Mouse (Mus musculus): ENCODE results near the gene Usp20. TPM values are rescaled to one million over a fixed set of nuclear protein-coding genes. Genes with fewer than 3 reads are reported as not detected.
A peak's percentile ranks its signal among the peaks of the same experiment; 100 is the strongest.

Usp20 gene
- total and polyA plus RNA-seq, 3 experiments = 43.9 to 55.0 (median 50.8) TPM

GRCm38 (mm10) chr2:31023940-31024339, 41.9 kb downstream of the Usp20 start:
- H3K79me2 ChIP-seq (replicated peaks; ENCODE audit: control insufficient read depth, insufficient read depth, low read length) = no peaks in the 10 kb centered on the region
- TF ChIP-seq EP300 (IDR thresholded peaks at IDR 0.05; ENCODE audit: insufficient read depth, low read depth, low read length) (no peak), POLR2A (IDR thresholded peaks at IDR 0.05; ENCODE audit: insufficient read depth, low read depth, low read length) (no peak), CTCF (IDR thresholded peaks at IDR 0.05) (no peak)
- intact Hi-C loops (cut with DNase I) = loop anchor here (2.0 to 5.0 kb wide), 3 partner anchors 119 to 267 kb away; partner anchors contain the start of gene Fnbp1
- no peaks in the 10 kb centered on the region for H3K27me3 ChIP-seq (ENCODE audit: control insufficient read depth, insufficient read depth, low read length)
- WGBS = 59% methylated on average over 5 of the region's 5 CpGs
- no peak overlapping the region for H3K4me3 ChIP-seq
- no peaks in the 10 kb centered on the region for H3K4me1 ChIP-seq (ENCODE audit: control insufficient read depth, insufficient read depth, low read length)
- no peak overlapping the region for H3K27ac ChIP-seq
- H3K9ac ChIP-seq (ENCODE audit: low read depth, low read length) = no peak overlapping the region
- no peaks in the 10 kb centered on the region for H3K36me3 ChIP-seq (ENCODE audit: control insufficient read depth, insufficient read depth, low read length)
- no peak for DNase-seq

- WGBS = 27% methylated on average over 5 of the region's 5 CpGs
- no peaks in the 10 kb centered on the region for H3K36me3 ChIP-seq (ENCODE audit: control insufficient read depth, insufficient read depth, low read length)
- no peaks in the 10 kb centered on the region for H3K79me2 ChIP-seq (replicated peaks; ENCODE audit: control insufficient read depth, insufficient read depth, low read length)
- no peak overlapping the region for H3K4me3 ChIP-seq
- H3K27me3 ChIP-seq (ENCODE audit: control insufficient read depth, insufficient read depth, low read length) = no peaks in the 10 kb centered on the region
- TF ChIP-seq POLR2A (IDR thresholded peaks at IDR 0.05; ENCODE audit: insufficient read depth, low read depth, low read length) = no peak
- TF ChIP-seq EP300 (IDR thresholded peaks at IDR 0.05; ENCODE audit: insufficient read depth, low read depth, low read length) = peak; percentile 89
- no peak overlapping the region for H3K9ac ChIP-seq (ENCODE audit: low read depth, low read length)
- DNase-seq = peak; percentile 51 to 63
- H3K27ac ChIP-seq = no peak overlapping the region
- H3K4me1 ChIP-seq (ENCODE audit: control insufficient read depth, insufficient read depth, low read length) = no peaks in the 10 kb centered on the region
- intact Hi-C loops (cut with DNase I) = loop anchor here (2.0 to 5.0 kb wide), 3 partner anchors 118 to 266 kb away; partner anchors contain the start of gene Fnbp1
These were observed 42.7 kb downstream of the Usp20 start for GRCm38 (mm10) chr2:31024618-31025370.

GRCm38 (mm10) chr2:31025458-31025857, 43.4 kb downstream of the Usp20 start:
- no peak for TF ChIP-seq EP300 (IDR thresholded peaks at IDR 0.05; ENCODE audit: insufficient read depth, low read depth, low read length)
- TF ChIP-seq POLR2A (IDR thresholded peaks at IDR 0.05; ENCODE audit: insufficient read depth, low read depth, low read length) = no peak
- TF ChIP-seq CTCF (IDR thresholded peaks at IDR 0.05) = no peak
- Histone ChIP-seq H3K4me3 (no peak overlapping the region), H3K27me3 (ENCODE audit: control insufficient read depth, insufficient read depth, low read length) (no peaks in the 10 kb centered on the region), H3K9ac (ENCODE audit: low read depth, low read length) (no peak overlapping the region), H3K36me3 (ENCODE audit: control insufficient read depth, insufficient read depth, low read length) (no peaks in the 10 kb centered on the region), H3K4me1 (ENCODE audit: control insufficient read depth, insufficient read depth, low read length) (no peaks in the 10 kb centered on the region), H3K79me2 (replicated peaks; ENCODE audit: control insufficient read depth, insufficient read depth, low read length) (no peaks in the 10 kb centered on the region), H3K27ac (no peak overlapping the region)
- 39% methylated on average over 3 of the region's 3 CpGs for WGBS
- DNase-seq = no peak
- intact Hi-C loops (cut with DNase I) = loop anchor here (2.0 kb wide), 2 partner anchors 117 to 265 kb away; partner anchors contain the start of gene Fnbp1

GRCm38 (mm10) chr2:31026642-31027041, 44.6 kb downstream of the Usp20 start:
- H3K27me3 ChIP-seq (ENCODE audit: control insufficient read depth, insufficient read depth, low read length) = no peaks in the 10 kb centered on the region
- TF ChIP-seq EP300 (IDR thresholded peaks at IDR 0.05; ENCODE audit: insufficient read depth, low read depth, low read length) (no peak), CTCF (IDR thresholded peaks at IDR 0.05) (no peak), POLR2A (IDR thresholded peaks at IDR 0.05; ENCODE audit: insufficient read depth, low read depth, low read length) (no peak)
- intact Hi-C loops (cut with DNase I) = no loop called here
- 30% methylated on average over 8 of the region's 8 CpGs for WGBS
- no peaks in the 10 kb centered on the region for H3K79me2 ChIP-seq (replicated peaks; ENCODE audit: control insufficient read depth, insufficient read depth, low read length)
- H3K4me1 ChIP-seq (ENCODE audit: control insufficient read depth, insufficient read depth, low read length) = no peaks in the 10 kb centered on the region
- H3K36me3 ChIP-seq (ENCODE audit: control insufficient read depth, insufficient read depth, low read length) = no peaks in the 10 kb centered on the region
- H3K4me3 ChIP-seq = no peak overlapping the region
- no peak overlapping the region for H3K27ac ChIP-seq
- H3K9ac ChIP-seq (ENCODE audit: low read depth, low read length) = no peak overlapping the region
- DNase-seq = no peak

- H3K79me2 ChIP-seq (replicated peaks; ENCODE audit: control insufficient read depth, insufficient read depth, low read length) = no peaks in the 10 kb centered on the region
- no peak overlapping the region for H3K27ac ChIP-seq
- H3K4me3 ChIP-seq = no peak overlapping the region
- no peaks in the 10 kb centered on the region for H3K27me3 ChIP-seq (ENCODE audit: control insufficient read depth, insufficient read depth, low read length)
- H3K36me3 ChIP-seq (ENCODE audit: control insufficient read depth, insufficient read depth, low read length) = no peaks in the 10 kb centered on the region
- no peaks in the 10 kb centered on the region for H3K4me1 ChIP-seq (ENCODE audit: control insufficient read depth, insufficient read depth, low read length)
- intact Hi-C loops (cut with DNase I) = no loop called here
- no peak for TF ChIP-seq POLR2A (IDR thresholded peaks at IDR 0.05; ENCODE audit: insufficient read depth, low read depth, low read length)
- TF ChIP-seq CTCF (IDR thresholded peaks at IDR 0.05) = no peak
- no peak for TF ChIP-seq EP300 (IDR thresholded peaks at IDR 0.05; ENCODE audit: insufficient read depth, low read depth, low read length)
- no peak for DNase-seq
- no peak overlapping the region for H3K9ac ChIP-seq (ENCODE audit: low read depth, low read length)
- WGBS = 93% methylated on average over 7 of the region's 7 CpGs
These were observed 49.9 kb downstream of the Usp20 start for GRCm38 (mm10) chr2:31031972-31032371.

- H3K9ac ChIP-seq (ENCODE audit: low read depth, low read length) = no peak overlapping the region
- no peaks in the 10 kb centered on the region for H3K36me3 ChIP-seq (ENCODE audit: control insufficient read depth, insufficient read depth, low read length)
- no peak for DNase-seq
- H3K27me3 ChIP-seq (ENCODE audit: control insufficient read depth, insufficient read depth, low read length) = no peaks in the 10 kb centered on the region
- H3K27ac ChIP-seq = no peak overlapping the region
- 86% methylated on average over 6 of the region's 6 CpGs for WGBS
- no peaks in the 10 kb centered on the region for H3K4me1 ChIP-seq (ENCODE audit: control insufficient read depth, insufficient read depth, low read length)
- no peaks in the 10 kb centered on the region for H3K79me2 ChIP-seq (replicated peaks; ENCODE audit: control insufficient read depth, insufficient read depth, low read length)
- no peak for TF ChIP-seq EP300 (IDR thresholded peaks at IDR 0.05; ENCODE audit: insufficient read depth, low read depth, low read length)
- no peak for TF ChIP-seq CTCF (IDR thresholded peaks at IDR 0.05)
- no peak for TF ChIP-seq POLR2A (IDR thresholded peaks at IDR 0.05; ENCODE audit: insufficient read depth, low read depth, low read length)
- intact Hi-C loops (cut with DNase I) = no loop called here
- no peak overlapping the region for H3K4me3 ChIP-seq
These were observed 54.7 kb downstream of the Usp20 start for GRCm38 (mm10) chr2:31036811-31037210.
